Mouse (Mus musculus) monocyte, adult 2 months (primary cell): Measurements from ENCODE around the gene Bean1.
"Not testable (repeated sequence)": the region's sequence is repeated elsewhere in the genome, so short reads cannot be mapped to it uniquely, and the experiment has no call there.

Source experiments
- DNase-seq, 2 experiments: peaks; one replicate each; pipeline ENCODE4 v3.0.0; 2022; ENCODE audit warnings: low spot score in 2 of 2, low read depth in 1 of 2

Gene Bean1

DNA sequence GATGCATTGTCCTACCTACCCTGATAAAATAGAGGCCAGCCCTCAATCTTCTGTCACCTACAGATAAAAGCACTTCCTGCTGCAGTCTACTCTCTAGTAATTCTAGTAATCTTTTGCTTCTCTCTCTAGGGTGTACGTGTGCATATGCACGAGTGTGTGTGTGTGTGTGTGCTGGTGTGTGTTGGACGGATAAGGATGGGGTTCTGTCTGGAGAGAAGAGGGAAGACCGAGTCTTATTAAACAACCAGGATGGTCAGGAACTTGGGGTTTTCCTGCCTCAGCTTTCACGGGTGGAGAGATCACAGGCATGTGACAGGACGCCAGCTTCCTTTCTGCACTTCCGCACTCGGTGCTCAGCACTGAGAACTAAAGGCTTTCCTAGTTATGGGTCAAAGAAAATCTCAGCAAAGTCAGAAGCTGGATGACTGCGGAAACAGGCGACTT lies 69.2 kb downstream of the Bean1 start:
- DNase-seq: peak in 1 of 2 experiments; percentile 24

- DNase-seq: no peak
Measured at GRCm38 (mm10) chr8:104242038-104242644, 71.9 kb downstream of the Bean1 start.

- DNase-seq: no peak
Measured at GRCm38 (mm10) chr8:104246621-104247020, 76.4 kb downstream of the Bean1 start.

GRCm38 (mm10) chr8:104247054-104247907 lies 77.0 kb downstream of the Bean1 start:
- peak; percentile 48 to 71 for DNase-seq

DNA sequence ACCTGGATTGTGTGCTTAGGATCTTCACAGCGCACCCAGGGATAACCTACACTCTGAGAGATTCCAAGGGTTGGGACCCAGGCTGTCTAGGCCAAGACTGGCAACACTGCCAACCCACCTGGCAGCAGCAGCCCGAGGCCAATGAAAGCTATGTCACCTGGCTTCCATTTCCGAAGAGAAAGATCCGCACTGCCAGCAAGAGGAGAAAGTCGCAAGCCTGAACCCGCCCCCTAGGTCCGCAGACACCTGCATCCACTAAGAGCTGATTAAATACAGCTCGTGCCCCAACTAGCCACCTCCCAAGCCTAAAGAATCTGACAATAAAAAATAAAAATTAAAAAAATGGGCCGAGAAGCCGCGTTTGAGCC lies 77.7 kb downstream of the Bean1 start:
- DNase-seq: no peak

- DNase-seq: peak; percentile 20 to 53
Measured at GRCm38 (mm10) chr8:104248276-104248675, 78.0 kb downstream of the Bean1 start, which contains the start of gene Tk2. TSS of gene Tk2 (minus strand) at chr8:104248558.

- no peak for DNase-seq
Measured at GRCm38 (mm10) chr8:104249442-104249996, 79.3 kb downstream of the Bean1 start.

GRCm38 (mm10) chr8:104250439-104251367 lies 80.5 kb downstream of the Bean1 start, which contains the start of gene Cklf:
TSS of gene Cklf (plus strand) at chr8:104250861.
- peak; percentile 20 to 63 for DNase-seq

DNA sequence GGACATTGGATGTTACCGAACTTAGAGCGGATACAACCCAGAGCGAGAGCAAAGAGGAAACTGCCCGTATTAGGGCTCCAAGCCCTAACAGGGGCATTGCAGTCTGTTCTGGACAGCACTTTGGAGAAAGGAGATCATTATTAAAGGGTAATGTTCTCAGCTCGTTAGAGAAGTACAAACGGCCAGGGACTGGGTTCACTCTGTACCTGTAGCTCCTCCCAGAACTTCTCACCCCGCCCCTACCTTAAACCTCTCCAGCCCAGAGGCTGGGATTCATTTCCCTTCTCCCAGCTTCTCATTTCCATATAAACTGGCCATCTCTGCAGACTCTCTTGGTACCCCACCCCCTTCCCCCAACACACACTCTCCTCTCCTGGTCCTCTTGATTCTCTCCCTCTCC lies 81.2 kb downstream of the Bean1 start:
- no peak for DNase-seq

DNA sequence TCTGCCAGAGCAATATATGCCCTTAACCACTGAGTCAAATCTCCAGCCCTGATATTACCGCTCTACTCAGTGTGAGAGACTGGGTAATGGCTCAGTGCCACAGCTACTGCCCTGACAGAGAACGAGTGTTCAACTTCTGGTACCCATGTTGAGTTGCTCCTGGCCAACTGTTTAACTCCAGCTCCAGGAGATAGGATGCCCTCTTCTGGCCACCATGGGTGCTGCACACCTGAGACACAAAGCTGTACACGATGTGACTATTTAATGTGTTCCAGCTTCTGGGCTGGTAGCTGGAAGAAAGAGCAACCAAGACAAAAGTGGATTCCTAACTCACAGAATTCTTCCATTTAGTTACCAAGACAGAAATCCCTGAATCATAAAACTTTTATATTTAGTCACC lies 82.8 kb downstream of the Bean1 start:
- peak in 1 of 2 experiments; percentile 39 for DNase-seq

DNA sequence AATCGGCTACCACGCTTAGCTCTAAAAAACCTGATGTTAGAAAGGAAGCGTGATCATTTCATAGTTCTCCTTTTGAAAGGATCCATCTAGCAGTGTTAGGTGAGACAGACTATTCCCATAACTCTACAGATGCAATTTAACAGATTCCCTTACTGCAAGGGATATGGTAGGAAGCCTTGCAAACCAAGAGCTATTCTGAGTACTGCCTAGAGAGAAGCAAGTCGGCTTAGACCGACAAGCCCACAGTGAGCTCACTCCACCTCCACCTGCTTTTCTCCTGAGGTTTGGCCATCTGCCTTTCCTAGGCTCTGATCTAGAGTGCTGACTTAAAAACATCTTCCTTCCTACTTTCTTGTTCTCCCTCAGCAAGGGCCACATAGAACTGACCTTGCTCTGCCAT lies 91.6 kb downstream of the Bean1 start:
- not testable (repeated sequence) for DNase-seq

- not testable (repeated sequence) for DNase-seq
Measured at GRCm38 (mm10) chr8:104264271-104264935, 94.2 kb downstream of the Bean1 start.

GRCm38 (mm10) chr8:104268368-104268767 lies 98.1 kb downstream of the Bean1 start:
- no peak for DNase-seq
